Mouse (Mus musculus) cerebellum, postnatal 36 days (tissue): ENCODE results near the gene Hlcs.

Source experiments
- DNase-seq, 2 experiments: peaks; one replicate each; pipeline ENCODE4 v3.0.0; 2021 to 2022; ENCODE audit warnings: mixed read lengths in 2 of 2

Hlcs gene

DNA sequence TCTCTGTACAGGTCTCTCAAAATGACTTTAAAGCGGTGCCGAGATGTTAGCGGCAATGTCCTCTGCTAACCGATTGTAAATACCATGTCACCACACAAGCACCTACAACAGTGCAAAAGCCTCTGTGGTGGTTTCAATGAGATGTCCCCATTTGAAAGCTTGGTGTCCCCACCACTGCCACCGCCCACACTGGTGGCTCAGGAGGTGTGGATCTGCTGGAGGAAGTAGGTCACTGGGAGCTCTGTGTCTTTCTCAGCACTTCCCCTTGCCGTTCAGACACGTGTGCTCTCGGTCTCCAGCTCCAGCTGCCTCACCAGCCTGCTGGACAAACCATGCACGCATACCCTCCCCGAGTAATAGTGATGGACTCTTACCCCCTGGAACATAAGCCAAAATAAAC lies 72.2 kb downstream of the Hlcs start:
- no peak for DNase-seq

DNA sequence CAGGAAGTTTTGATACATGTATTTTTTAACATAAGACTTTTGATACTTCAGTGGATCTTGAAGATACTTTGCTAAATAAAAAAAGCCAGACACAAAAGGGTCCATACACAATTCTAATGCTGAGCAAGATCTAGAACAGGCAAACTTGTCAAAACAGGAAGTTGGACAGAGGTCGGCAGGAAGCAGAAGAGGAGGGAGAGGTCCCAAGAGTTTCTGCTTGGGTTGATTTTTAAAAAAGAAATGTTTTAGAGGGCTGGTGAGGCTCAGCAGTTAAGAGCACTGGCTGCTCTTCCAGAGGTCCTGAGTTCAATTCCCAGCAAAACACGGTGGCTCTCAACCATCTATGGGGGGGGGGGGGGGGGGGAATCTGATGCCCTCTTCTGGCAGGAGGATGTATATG lies 73.2 kb downstream of the Hlcs start:
- DNase-seq = no peak

DNA sequence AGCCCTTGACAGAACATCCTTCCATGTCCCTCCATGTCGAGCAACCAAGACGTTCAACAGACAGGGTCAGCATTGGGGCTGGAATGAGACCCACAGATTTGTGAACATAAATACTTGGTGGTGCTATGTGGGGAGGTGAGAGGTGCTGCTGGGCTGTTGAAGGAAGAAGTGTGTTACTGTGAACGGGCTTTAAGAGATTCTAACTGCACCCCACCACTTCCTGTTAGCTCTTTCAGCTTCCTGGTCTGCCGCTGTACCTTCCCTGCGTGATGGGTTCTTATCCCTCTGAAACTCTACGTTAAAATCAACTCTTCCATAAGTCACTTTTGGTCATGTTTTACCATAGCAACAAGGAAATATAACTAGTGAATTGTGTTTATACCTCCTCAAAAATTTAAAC lies 73.8 kb downstream of the Hlcs start:
- DNase-seq = no peak

DNA sequence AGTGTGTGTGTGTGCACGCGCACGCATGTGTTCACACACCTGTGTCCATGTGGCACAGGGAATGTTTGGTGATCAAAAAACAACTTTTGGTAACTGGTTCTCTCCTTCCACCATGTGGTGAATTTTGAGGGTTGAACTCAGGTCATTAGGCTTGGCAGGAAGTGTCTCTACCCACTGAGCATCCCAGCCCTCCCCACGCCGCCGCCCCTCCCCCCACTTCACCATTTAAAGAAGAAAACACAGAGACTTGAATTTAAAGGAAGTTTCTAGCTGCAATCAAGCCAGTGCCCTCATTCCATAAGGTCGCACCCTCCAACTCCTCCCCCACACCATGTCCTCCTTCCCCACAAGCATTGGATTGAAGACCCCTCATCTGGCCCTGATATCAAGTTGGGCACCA lies 74.2 kb downstream of the Hlcs start:
- DNase-seq = no peak

DNA sequence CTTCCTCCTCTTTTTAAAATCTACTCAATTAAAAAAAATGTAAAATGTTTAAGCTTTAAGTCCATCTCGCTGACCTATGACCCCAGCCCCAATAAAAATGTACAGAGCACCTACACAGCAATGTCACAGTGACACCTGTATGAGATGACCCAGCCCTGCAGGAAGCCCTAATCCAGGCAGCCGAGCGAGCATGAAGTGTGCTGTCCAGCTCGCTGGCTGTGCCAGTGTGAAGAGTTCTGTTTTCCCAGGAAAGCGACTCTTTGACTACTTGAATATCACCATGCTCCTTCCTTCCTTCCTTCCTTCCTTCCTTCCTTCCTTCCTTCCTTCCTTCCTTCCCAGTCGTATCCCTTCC lies 76.3 kb downstream of the Hlcs start:
- no peak for DNase-seq

DNA sequence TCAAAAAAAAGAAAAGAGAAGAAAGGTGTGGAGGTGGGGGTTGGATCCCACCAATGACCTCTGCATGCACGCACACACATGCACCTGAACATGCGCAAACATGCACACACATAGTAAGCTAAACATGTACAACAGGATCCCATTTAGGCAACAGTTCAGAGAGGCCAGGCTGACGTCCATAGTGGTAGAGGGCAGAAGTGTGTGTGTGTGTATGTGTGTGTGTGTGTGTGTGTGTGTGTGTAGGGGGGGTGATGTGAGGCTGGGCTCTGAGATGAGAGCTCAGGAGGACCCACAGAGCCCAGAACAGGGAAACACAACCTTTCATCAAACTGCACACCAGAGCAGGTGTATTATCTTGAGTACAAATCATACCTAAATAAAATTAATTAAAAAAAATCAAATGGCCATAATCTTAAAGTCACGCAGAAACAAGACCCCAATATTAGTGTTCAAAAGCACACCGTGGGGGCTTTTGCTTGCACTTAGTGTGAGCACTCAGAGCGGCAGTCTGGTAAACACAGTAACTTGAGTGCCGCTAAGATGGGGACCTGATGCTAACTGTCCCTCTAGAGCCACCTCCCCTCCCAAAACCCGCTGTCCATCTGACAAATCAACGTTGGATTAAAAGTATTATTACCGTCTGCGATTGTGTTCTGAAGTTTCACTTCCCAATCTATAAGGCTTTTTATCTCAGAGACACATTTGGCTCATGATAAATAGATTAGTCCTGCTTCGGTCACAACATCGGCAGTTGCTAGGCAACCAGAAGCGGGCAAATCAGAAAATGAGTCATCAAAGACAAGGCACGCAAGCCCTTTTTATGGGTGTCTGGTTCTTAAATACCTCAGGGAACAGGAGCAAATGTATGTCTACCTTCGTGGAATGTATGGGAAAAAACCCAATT lies 76.9 kb downstream of the Hlcs start:
- DNase-seq = no peak

DNA sequence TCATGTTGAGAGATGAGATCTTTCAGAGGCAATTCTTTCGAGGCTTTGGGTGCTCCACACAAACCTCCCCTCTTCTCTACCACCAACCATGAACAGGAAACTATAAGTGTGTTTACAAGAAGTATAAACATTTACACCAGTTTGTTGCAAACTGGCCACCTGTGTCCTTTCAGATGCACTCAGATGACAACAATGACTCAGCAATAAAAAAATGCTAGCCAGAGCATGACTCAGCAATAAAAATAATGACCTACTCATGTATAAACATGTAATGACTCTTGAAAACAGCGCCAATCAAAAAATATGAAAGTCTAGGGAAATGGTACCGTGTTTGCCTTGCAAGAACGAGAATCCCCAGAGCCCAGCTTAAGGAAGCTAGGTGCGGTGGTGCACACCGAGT lies 77.7 kb downstream of the Hlcs start:
- DNase-seq = no peak

DNA sequence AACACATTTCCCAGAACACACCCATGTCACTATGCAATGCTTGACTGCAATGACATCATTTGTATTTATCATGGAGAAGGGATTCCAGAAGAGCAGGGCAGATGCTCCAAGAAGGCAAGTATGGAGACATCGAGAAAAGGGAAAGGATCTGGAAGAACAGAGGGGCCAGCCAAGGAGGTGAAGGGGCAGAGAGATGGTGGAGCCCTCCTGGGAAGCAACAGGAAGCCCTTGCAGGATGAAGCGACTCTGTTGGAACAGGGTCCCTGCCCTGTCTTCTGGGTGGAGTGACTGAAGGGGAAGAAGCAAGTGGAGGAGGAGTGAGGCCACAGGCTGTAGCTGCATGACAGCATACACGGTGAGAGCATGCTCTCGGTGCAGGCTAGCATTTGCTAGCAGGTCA lies 79.2 kb downstream of the Hlcs start:
- no peak for DNase-seq

DNA sequence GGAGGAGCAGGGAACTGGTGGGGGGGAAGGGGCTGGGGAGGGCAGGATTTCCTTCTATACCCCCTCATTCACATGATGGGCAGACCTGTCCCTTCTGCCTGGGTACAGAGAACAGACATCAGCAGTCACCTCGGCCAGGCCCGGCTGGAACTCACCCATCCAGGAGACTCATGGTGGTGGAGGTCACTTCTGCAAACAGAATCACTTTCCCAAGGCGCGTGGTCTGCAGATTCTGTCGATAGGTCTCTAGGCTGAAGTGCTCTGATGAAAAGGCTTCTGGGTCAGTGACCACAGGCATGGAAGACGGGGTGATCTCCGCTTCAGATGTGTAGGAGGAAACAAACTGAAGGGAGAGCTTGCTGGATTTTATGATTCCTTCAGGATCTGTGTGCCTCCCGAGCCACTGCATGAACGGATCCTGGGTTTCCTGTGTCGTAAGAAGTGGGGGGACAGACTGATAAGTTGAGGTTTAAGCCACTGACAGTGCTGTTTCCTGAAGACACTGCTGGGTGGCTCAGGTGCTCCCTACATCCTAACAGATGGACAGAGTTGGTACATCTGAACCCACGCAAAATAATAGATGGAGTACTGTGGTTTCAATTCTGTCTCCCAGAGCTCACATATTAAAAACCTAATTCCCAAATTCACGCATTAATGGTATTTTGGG lies 82.3 kb downstream of the Hlcs start:
- no peak for DNase-seq

DNA sequence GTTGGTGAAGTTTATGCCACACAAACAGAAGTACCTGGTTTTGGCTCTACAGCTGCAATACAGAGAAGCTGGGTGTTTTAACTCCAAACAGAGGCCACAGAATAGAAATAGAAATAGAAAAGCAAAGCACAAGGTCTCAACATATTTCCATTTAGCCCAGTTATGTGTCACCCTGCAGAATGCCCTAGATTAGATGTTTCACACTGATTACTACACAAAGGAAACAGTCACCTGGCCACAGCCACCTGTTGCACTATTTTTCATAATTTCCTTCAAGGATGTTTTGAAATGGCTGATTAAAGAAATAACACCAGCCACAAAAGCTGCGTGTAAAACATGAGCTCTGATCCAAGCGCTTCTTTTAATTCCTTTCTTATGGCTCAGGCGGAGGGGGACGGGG lies 82.9 kb downstream of the Hlcs start:
- no peak for DNase-seq

DNA sequence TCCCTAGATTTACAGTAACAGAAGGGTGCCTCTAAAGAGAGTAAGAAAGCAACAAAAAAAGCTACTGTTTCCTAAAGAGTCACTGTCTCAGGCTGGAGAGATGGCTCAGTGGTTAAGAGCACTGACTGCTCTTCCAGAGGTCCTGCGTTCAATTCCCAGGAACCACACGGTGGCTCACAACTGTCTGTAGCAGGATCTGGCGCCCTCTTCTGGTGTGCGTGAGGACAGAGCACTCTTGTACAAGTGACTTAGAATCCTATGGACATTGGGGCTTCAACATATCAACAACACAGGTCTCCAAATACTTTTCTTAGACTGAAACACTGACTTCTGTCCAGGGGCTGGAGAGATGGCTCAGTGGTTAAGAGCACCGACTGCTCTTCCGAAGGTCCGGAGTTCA lies 83.5 kb downstream of the Hlcs start:
- DNase-seq = no peak

DNA sequence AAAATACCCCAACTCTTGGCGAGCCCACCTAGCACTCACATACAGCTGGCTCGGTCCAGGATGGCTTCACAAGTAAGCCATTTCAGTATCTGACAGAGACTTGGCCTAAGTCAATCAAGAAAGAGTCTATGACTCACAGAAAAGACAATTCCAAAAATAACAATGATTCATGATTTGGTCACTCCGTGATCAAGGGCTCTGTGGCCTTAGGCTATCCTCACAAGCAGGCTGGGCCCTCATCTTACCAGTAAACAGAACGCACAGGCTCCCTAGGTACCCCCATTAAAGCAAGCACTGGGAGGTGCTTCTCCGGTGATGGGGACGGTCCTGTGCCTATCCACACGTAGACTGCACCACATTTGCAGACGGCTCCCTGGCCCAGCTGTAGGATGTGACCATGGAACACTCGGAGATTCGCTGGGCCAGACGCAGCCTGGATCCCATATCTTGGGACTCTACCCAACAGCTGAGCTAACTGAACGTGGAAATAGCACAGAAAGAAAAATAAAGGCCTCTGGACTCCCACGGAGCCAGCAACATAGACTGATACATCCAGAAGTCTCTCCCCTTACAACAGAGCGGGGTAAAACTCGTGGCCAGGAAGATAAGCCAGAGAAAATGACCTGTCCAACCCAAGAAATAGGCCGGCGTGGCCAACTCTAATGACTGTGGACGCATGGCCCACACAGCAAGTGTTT lies 84.4 kb downstream of the Hlcs start:
- no peak for DNase-seq

DNA sequence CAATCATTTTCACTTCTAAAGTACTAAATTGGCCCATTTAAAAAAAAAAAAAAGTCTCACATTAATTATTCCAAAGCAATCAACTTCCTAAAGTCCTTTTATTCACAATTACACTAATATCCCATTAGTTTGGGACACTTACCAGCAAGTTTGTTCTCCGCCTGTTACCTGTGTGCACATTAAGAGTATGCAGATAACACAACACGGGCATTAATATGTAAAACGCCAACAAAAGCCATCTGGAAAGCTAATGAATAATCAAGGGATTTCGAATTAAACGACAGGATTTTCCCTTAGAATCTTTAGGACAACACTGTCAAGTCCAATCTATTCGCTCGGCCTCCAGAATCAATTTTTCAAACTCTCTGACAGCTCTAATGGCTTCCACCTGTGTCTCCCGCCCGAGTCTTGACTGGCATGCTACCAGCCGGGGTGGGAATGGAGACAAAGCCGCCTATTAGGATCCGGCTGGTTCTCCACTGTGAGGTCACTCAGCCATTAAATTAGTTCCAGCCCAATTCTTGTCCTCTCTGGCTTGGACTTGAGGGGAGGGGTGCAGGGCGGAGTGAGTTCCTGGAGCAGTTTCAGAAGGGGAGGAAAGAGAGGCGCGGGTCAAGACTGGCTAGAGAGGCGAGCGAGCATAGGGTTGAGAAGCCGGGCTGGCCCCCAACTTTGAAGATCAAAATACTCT lies 85.9 kb downstream of the Hlcs start:
- DNase-seq = peak; percentile 65 to 69

DNA sequence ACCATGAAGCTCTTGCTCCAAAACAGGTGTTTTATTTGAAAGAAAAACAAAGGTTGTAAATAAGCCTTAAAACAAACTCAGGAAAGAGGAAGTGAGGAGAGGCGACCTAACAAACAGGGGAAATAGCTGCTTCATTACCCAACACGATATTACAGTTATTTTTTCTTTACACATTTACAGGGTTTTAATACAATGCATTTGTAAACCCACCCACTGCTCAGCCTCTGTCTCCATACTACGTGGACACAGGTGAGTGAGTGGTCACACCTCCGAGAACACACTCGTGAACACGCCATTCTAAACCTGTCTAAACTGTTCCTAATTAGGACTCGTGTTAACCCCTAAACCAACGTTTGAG lies 90.0 kb downstream of the Hlcs start:
- DNase-seq = no peak

DNA sequence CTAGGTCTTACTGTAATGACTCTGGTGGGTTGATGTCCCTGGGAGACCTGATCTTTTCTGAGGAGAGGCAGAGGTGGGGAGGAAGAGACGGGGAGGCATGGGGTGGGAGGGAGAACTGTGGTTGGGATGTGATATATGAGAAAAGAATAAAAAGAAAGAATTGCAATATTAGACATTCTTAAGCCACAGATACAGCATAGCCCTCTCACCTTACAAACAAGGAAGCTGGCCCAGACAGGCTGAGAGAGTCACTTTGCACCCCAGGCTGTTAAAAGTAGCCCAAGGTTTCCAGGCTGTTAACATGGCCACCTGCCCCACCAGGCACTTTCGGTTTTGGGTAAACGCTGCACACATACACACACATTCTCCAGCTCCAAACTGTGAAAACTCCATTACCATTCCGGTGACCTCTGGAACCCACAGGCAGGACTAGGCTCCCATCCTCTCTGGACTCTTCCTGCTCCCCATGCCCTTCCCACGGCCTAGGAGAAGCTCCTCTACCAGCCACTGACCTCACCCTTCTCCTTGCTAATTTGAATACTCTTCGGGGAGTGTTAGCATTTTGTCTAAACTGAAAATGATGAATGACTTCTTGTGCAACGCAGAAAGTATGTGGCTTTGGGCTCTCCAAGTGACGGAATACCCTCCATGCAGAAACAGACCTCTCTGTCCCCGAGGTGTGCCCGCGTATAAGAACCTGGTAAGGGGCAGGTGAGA lies 90.6 kb downstream of the Hlcs start:
- DNase-seq = no peak

DNA sequence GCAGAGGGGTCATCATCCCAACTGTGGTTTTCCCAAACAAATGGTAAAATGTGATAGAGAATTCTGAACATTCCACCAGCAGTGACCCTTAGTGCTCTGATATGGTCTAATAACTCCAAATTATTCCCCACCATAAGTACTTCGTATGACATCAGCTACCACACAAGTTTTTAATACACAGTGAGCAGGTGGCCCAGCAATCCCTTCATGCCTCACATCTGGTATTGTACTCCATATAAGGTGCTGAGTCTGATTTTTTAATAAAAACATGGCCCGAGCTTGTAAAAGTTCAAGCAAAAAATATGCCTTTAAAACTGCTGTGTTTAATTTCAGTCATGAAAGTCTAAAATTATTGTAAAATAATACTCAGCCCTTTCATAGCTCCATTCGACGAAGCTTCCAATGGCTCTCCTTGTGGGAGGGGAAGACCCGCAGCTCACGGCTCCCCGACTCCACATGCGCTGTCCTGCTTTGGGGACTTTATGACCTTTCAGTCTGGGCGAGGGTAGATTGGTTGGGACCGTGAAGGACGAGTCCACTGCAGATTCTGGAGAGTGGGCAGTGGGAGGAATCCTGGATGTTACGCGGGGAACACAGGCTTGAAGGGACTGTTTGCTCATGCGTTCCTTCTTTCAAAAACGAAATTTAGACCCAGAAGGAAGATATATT lies 102.5 kb downstream of the Hlcs start:
- no peak for DNase-seq

DNA sequence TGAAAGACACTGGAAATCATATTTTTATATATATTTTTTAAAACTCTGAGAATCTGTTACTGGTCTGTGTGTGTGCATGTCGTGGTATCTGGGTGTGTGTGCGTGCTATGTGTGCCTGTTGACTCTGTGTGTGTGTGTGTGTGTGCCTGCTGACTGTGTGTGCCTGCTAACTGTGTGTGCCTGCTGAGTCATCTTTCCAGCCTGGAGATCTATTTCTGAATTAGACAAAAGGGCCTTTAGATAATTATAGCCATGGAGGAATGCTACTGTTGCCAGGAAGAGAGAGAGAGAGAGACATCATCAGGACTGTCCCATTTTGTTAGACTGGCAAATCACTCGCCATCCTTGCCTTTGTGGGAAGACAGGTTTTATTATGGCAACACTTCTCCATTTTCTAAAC lies 103.7 kb downstream of the Hlcs start:
- DNase-seq = peak in 1 of 2 experiments; percentile 21

DNA sequence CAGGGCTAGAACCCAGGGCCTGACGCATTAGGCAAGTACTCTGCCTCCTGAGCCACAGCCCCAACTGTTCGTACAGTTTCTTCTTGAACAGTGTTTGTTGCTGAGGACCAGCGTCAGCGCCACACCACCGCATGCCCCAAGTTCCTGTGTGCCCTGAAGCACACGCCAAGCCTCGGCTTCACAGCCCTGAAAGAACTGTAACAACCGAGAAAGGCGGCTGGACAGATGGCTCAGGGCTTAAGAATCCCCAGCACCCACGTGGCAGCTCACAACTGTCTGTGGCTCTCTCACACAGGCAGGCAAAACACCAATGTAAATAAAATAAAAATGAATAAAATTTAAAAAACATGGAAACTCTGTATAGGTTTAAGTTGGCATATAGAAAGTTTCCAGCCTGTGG lies 104.5 kb downstream of the Hlcs start:
- no peak for DNase-seq

DNA sequence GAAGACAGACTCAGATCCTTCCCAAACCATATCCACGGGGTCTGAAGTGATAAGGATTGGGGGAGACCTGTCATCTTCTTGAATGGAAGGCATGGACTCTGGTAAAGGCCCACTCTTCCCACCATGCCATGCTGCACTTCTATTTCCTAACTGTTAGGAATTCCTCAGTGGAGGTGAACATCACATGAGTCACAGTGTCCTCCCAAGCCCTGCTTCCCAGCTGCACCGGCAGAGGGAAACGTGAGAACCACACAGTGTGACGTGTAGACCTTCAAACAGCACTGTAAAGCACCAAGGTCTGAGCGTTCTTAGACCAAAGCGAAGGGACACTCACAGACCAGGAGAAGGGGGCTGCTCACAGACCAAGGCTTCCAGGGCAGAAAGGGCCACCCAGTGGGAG lies 105.2 kb downstream of the Hlcs start:
- no peak for DNase-seq

DNA sequence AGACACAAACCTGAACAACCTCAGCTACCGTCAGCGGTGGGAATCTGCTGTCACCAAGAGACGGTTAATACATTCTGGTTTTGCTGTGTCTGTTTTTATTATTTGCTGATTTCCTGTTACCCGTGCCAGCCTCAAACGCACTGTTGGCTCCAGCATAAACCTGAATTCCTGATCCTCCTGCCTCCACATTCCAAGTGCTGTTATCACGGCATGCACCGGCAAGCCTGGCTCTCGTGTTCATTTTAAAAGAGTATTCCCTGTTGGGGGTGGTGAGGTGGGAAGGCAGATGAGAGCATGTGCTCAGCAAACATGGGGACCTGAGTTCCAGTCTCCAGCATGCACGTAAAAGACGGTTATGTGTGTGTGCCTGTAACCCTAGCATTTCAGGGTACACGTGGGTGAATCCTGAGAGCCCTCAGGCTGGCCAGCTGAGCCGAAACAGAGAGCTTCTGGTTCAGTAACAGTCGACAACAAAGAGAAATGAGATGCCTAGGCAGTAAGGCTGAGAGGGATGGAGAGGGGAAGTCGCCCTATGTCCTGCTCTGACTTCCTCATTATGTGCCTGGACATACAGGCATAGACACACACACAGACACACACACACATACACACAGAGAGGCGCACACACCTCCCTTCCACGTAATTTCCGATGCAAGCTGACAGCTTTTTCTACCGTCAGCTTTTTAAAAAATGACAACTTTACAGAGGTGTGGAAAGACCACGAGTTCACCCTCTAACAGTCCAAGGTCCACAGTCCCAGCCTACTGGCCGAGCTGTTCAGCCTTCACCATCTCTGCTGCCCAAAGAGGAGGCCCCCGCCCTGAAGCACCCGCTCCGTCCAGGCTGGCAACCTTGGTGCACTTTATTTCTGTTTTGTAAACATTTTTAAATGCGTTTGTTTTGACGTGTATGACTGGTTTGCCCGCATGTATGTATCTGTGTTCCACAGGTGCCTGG lies 107.6 kb downstream of the Hlcs start:
- no peak for DNase-seq

DNA sequence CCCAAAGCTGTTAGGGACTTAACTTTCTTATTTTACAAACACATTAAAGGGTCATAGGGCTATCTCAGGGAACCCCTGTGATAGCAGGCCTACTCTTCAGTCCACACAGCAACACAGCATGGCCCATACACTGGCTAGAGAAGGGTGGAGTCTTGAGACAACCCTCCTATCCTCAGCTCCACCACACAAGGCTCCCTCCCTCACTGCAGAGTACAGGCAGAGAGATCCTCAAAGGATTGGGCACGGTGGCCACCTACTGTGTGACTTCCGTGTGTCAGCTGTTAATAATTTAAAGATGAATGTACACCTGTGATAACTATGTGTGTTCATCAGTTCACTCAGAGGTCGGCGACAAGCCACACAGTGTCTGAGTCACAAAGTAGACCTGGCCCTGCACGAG lies 112.0 kb downstream of the Hlcs start:
- DNase-seq = no peak
